Mouse (Mus musculus): Measurements from ENCODE around the gene Dse. TPM values are rescaled to one million over a fixed set of nuclear protein-coding genes. Genes with fewer than 3 reads are reported as not detected.

The Dse gene
- polyA plus RNA-seq, 1 experiment from 2014 or later: 5.8 TPM

DNA sequence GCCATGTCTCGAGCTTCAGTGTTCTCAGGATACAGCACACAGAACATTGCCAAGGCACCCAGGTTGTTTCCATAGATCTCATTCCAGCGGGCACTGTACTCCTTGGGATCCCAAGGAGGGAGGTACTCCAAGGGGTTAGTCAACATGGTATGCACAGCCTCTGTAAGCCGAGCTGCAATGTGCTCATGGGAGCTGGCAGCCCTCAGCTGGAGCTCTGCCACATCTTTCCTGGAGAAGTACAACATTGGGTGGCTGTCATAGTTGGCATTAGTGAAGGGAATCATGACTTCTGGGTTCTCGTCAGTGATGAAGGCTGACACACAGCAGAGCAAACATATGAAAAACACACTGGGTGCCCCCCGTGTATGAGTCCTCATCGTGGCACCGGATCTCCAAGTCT, 23.8 kb downstream of the Dse start:
- DNase-seq: no peak
- ATAC-seq: no peak
- 76% methylated on average over 7 of the region's 7 CpGs for WGBS (ENCODE audit: insufficient replicate concordance)
- H3K4me2 ChIP-seq (ENCODE audit: low read depth, low read length): no peak overlapping the region
- no peak overlapping the region for H3K9ac ChIP-seq (replicated peaks)
- H3K27ac ChIP-seq (ENCODE audit: low read depth): no peak overlapping the region
- H3K4me3 ChIP-seq (ENCODE audit: low read depth, low read length): no peak overlapping the region
- TF ChIP-seq EP300 (IDR thresholded peaks at IDR 0.05; ENCODE audit: low read depth) (no peak), CTCF (IDR thresholded peaks at IDR 0.05; ENCODE audit: low read depth) (no peak)
- H3K9me3 ChIP-seq (ENCODE audit: low read length): no peaks in the 10 kb centered on the region
- no peaks in the 10 kb centered on the region for H3K27me3 ChIP-seq (ENCODE audit: insufficient read depth, low read length)
- H3K4me1 ChIP-seq (ENCODE audit: insufficient read depth): peaks cover 2% of the 10 kb centered on the region; the same call in 1 of the 2 replicates
- H3K36me3 ChIP-seq (replicated peaks; ENCODE audit: insufficient read depth, low read length): no peaks in the 10 kb centered on the region

DNA sequence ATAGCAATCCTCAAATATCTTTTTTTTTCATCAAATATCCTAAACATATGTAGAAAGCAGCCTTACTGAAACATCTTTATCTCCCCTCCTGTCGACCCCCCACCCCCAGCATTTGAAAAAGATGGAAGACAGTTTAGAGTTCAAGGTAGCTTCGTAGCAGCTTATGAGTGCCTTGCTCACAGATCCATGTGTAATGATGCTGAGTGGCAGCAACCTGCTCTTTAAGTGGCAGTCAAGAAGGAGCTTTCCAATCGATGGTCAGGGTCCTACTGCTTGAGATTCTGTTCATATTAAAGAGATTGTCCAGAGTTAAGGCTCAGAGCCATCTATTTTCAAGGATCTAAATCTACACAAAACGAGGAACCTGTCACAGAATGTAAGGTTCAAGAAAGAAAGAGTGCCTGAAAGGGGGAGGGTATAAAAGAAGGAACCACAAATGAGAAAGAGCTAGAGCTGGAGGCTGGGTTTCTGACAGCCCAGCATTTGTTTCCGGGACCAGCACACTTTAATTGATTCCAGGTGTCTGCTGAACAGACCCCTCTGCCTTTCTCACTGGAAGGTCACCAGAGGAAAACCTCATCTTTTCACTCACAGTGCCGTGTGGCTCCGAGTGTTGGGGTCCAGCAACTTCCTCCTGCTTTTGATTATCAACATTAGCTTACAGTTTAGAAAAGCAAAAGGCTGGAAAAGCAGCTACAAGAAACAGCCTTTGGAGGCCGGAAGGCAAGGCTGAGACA, 31.5 kb downstream of the Dse start:
- WGBS (ENCODE audit: insufficient replicate concordance): 39% methylated on average over 8 of the region's 8 CpGs
- Histone ChIP-seq H3K9me3 (ENCODE audit: low read length) (no peaks in the 10 kb centered on the region), H3K4me1 (ENCODE audit: insufficient read depth) (peaks cover 3% of the 10 kb centered on the region; the same call in 1 of the 2 replicates), H3K27ac (ENCODE audit: low read depth) (no peak overlapping the region), H3K9ac (replicated peaks) (no peak overlapping the region), H3K36me3 (replicated peaks; ENCODE audit: insufficient read depth, low read length) (no peaks in the 10 kb centered on the region), H3K4me2 (ENCODE audit: low read depth, low read length) (no peak overlapping the region), H3K4me3 (ENCODE audit: low read depth, low read length) (no peak overlapping the region), H3K27me3 (ENCODE audit: insufficient read depth, low read length) (no peaks in the 10 kb centered on the region)
- DNase-seq (no peak), ATAC-seq (no peak)
- no peak for TF ChIP-seq CTCF (IDR thresholded peaks at IDR 0.05; ENCODE audit: low read depth)
- TF ChIP-seq EP300 (IDR thresholded peaks at IDR 0.05; ENCODE audit: low read depth): no peak

DNA sequence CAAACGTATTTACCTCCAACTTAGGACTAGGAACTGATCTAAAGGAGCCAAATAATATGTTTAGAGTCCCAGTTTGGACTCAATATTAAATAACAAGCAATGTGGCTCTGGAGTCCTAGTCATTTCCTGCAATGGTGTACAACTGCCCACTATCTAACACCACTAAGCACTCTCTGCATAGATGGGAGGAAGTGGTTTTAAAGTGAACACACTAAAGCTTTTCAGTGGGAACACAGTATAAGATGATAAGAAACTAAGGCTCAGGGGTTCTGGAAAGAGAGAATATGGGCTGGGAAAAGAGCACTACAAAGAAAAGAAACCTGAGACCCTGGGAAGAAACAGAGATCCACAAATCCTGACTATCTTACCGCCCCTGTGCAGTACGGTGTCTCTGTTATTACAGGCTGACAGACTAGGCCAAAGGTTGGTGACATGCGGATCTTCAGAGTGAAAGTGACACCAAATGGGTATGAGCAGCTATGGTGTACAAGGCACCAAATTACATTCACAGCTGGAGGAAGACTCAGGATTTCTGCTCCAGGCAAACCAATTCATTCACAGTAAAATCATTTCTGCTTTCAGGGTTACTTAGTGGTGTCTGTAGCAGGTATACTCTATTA, 34.7 kb downstream of the Dse start:
- ATAC-seq: no peak
- TF ChIP-seq CTCF (IDR thresholded peaks at IDR 0.05; ENCODE audit: low read depth): no peak
- no peak for TF ChIP-seq EP300 (IDR thresholded peaks at IDR 0.05; ENCODE audit: low read depth)
- H3K36me3 ChIP-seq (replicated peaks; ENCODE audit: insufficient read depth, low read length): no peaks in the 10 kb centered on the region

DNA sequence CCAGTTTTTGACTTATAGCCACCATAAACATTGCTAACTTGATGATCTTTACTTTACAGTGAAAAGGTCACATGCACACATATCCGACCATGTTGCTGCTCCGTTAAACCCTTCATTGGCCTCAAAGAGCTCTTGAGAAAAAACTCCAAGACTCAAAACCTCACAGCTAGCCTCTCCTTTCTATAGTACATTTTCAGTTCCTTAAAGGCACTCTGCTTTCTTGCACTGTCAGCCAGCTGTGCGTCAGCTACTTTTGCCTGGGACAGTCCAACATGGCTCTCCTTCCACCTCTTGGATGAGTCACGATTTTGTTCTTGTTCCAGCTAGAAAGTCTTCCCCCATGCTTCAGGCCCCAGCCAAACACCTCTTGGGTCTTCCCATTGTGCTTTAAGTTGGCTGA, 35.9 kb downstream of the Dse start:
- H3K27ac ChIP-seq (ENCODE audit: low read depth): 0 out of 2 replicates have a peak overlapping the region, but pooled peaks have one; percentile 29
- no peaks in the 10 kb centered on the region for H3K9me3 ChIP-seq (ENCODE audit: low read length)
- no peaks in the 10 kb centered on the region for H3K36me3 ChIP-seq (replicated peaks; ENCODE audit: insufficient read depth, low read length)
- WGBS (ENCODE audit: insufficient replicate concordance): 59% methylated on average over 4 of the region's 4 CpGs
- no peak for DNase-seq
- no peak overlapping the region for H3K9ac ChIP-seq (replicated peaks)
- H3K27me3 ChIP-seq (ENCODE audit: insufficient read depth, low read length): no peaks in the 10 kb centered on the region
- no peak overlapping the region for H3K4me3 ChIP-seq (ENCODE audit: low read depth, low read length)
- TF ChIP-seq CTCF (IDR thresholded peaks at IDR 0.05; ENCODE audit: low read depth) (no peak), EP300 (IDR thresholded peaks at IDR 0.05; ENCODE audit: low read depth) (no peak)
- no peak for ATAC-seq
- no peak overlapping the region for H3K4me2 ChIP-seq (ENCODE audit: low read depth, low read length)
- peaks cover 3% of the 10 kb centered on the region; the same call in 1 of the 2 replicates for H3K4me1 ChIP-seq (ENCODE audit: insufficient read depth)

More for the DNA sequence above, 34.7 kb downstream of the Dse start:
- Histone ChIP-seq H3K9me3 (ENCODE audit: low read length) (no peaks in the 10 kb centered on the region), H3K9ac (replicated peaks) (no peak overlapping the region), H3K4me1 (ENCODE audit: insufficient read depth) (peaks cover 3% of the 10 kb centered on the region; the same call in 1 of the 2 replicates), H3K4me2 (ENCODE audit: low read depth, low read length) (no peak overlapping the region), H3K27ac (ENCODE audit: low read depth) (0 out of 2 replicates have a peak overlapping the region, but pooled peaks have one; percentile 24), H3K27me3 (ENCODE audit: insufficient read depth, low read length) (no peaks in the 10 kb centered on the region), H3K4me3 (ENCODE audit: low read depth, low read length) (no peak overlapping the region)
- 40% methylated on average over 4 of the region's 4 CpGs for WGBS (ENCODE audit: insufficient replicate concordance)
- DNase-seq: no peak

DNA sequence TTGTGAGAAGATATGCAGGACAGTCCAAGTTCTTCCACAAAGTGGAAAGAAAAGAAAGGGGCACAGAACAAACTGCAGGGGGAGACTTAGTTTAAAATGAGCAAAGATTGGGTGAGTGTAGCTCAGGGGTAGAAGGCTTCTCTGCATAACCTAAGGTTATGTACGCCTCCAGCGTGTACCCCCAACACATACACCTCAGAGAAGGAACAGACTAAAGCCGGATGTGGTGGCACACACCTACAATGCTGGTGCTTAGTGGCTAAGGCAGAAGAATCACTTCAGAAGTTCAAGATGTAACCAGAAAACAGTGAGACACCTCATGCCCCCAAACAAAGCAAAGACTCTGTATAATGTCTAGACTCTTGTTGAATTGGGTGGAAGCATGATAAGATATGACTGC, 36.3 kb downstream of the Dse start:
- Histone ChIP-seq H3K4me3 (ENCODE audit: low read depth, low read length) (no peak overlapping the region), H3K9me3 (ENCODE audit: low read length) (no peaks in the 10 kb centered on the region), H3K4me2 (ENCODE audit: low read depth, low read length) (no peak overlapping the region), H3K27ac (ENCODE audit: low read depth) (0 out of 2 replicates have a peak overlapping the region, but pooled peaks have one; percentile 29), H3K27me3 (ENCODE audit: insufficient read depth, low read length) (no peaks in the 10 kb centered on the region), H3K9ac (replicated peaks) (no peak overlapping the region), H3K36me3 (replicated peaks; ENCODE audit: insufficient read depth, low read length) (no peaks in the 10 kb centered on the region), H3K4me1 (ENCODE audit: insufficient read depth) (peaks cover 3% of the 10 kb centered on the region; the same call in 1 of the 2 replicates)
- 75% methylated on average over 3 of the region's 3 CpGs for whole genome bisulfite sequencing (ENCODE audit: insufficient replicate concordance)
- TF ChIP-seq EP300 (IDR thresholded peaks at IDR 0.05; ENCODE audit: low read depth) (no peak), CTCF (IDR thresholded peaks at IDR 0.05; ENCODE audit: low read depth) (no peak)
- no peak for ATAC-seq
- no peak for DNase-seq

DNA sequence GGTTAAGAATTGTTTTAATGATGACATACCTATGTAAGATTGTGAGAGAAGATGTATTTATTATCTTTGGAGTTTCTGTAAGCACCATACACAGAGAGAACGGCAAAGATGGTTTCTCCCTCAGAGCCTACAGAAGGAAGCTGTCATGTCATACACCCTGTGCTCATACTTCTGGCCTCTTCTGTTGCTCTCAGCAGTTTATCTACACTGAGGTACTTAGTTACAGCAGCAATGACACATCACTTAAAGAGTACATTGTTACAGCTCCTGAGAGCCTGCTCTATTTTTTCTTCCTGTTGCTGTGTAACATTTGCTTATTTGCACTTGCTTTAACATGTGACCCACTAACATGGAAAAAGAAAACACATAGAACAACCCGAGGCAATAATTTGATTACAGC, 40.5 kb downstream of the Dse start:
- TF ChIP-seq CTCF (IDR thresholded peaks at IDR 0.05; ENCODE audit: low read depth) (no peak), EP300 (IDR thresholded peaks at IDR 0.05; ENCODE audit: low read depth) (no peak)
- Histone ChIP-seq H3K27ac (ENCODE audit: low read depth) (no peak overlapping the region), H3K4me1 (ENCODE audit: insufficient read depth) (peaks cover 3% of the 10 kb centered on the region; the same call in 1 of the 2 replicates), H3K36me3 (replicated peaks; ENCODE audit: insufficient read depth, low read length) (no peaks in the 10 kb centered on the region), H3K27me3 (ENCODE audit: insufficient read depth, low read length) (no peaks in the 10 kb centered on the region), H3K9ac (replicated peaks) (no peak overlapping the region), H3K4me2 (ENCODE audit: low read depth, low read length) (no peak overlapping the region), H3K4me3 (ENCODE audit: low read depth, low read length) (no peak overlapping the region), H3K9me3 (ENCODE audit: low read length) (no peaks in the 10 kb centered on the region)
- DNase-seq (no peak), ATAC-seq (no peak)
- WGBS (ENCODE audit: insufficient replicate concordance): 60% methylated on average over 2 of the region's 2 CpGs

Measured in liver, postnatal 0 days (tissue).